Mouse (Mus musculus) thymus, adult 2 months (tissue): ENCODE data around the gene Fgf10.

Experiments used
- CTCF ChIP-seq: fragments of 200-500 bp; IDR thresholded peaks from 2 replicates; pipeline ENCODE4 v1.5.1; 2012; ENCODE audit warnings: mild to moderate bottlenecking, control low read depth, low read length, moderate library complexity, borderline replicate concordance; ENCODE audit not compliant: control insufficient read depth, poor library complexity, insufficient read depth; ENCODE audit errors: extremely low read depth
- POLR2A ChIP-seq: fragments of 200-500 bp; IDR thresholded peaks from 2 replicates; pipeline ENCODE4 v1.6.1; 2012; ENCODE audit warnings: mild to moderate bottlenecking, low read length, control low read depth, moderate library complexity; ENCODE audit not compliant: control insufficient read depth, poor library complexity, insufficient read depth; ENCODE audit errors: extremely low read depth

GRCm38 (mm10) chr13:118828604-118829381 is 159.2 kb downstream of the Fgf10 start:
- TF ChIP-seq POLR2A (no peak), CTCF (no peak)
